Mouse (Mus musculus) intestine, embryonic 14.5 days (tissue): ENCODE results near the gene Cped1. TPM values are rescaled to one million over a fixed set of nuclear protein-coding genes. Genes with fewer than 3 reads are reported as not detected.

Experiments
- ATAC-seq: fragments of 200-750 bp; cut with Nextera tagmentation; replicated peaks from 2 replicates; pipeline ENCODE4 v1.8.0; 2017; ENCODE audit warnings: low read depth, moderate number of reproducible peaks, moderate TSS enrichment, moderate library complexity; ENCODE audit not compliant: low FRiP score, low TSS enrichment
- DNase-seq: peaks from one replicate; pipeline ENCODE4 v3.0.0-alpha.2; 2018; ENCODE audit warnings: low spot score
- H3K27ac ChIP-seq: fragments of 300-500 bp; sonication (generic); 2 replicates; pipeline ENCODE4 v1.5.1; 2014; ENCODE audit warnings: low read depth, mild to moderate bottlenecking, control low read depth
- H3K27me3 ChIP-seq: fragments of 300-500 bp; sonication (generic); replicated peaks from 2 replicates; pipeline ENCODE4 v1.6.1; 2014; ENCODE audit warnings: low read length, control low read depth; ENCODE audit not compliant: control insufficient read depth, insufficient read depth
- H3K36me3 ChIP-seq: fragments of 300-500 bp; sonication (generic); 2 replicates; pipeline ENCODE4 v1.6.1; 2014; ENCODE audit warnings: low read length, control low read depth; ENCODE audit not compliant: control insufficient read depth, insufficient read depth
- H3K4me1 ChIP-seq: fragments of 300-500 bp; sonication (generic); replicated peaks from 2 replicates; pipeline ENCODE4 v1.6.1; 2014; ENCODE audit warnings: low read length, control low read depth, mixed read lengths; ENCODE audit not compliant: control insufficient read depth, insufficient read depth
- H3K4me2 ChIP-seq: fragments of 300-500 bp; sonication (generic); 2 replicates; pipeline ENCODE4 v1.6.1; 2014; ENCODE audit warnings: low read length
- H3K4me3 ChIP-seq: fragments of 300-500 bp; sonication (generic); 2 replicates; pipeline ENCODE4 v1.5.1; 2014; ENCODE audit warnings: low read depth, low read length, control low read depth, mixed read lengths
- H3K9ac ChIP-seq: fragments of 300-500 bp; sonication (generic); 2 replicates; pipeline ENCODE4 v1.6.1; 2014; ENCODE audit warnings: mild to moderate bottlenecking, low read length
- H3K9me3 ChIP-seq: fragments of 300-500 bp; sonication (generic); 2 replicates; pipeline ENCODE4 v1.6.1; 2016; ENCODE audit warnings: low read length, control low read depth; ENCODE audit not compliant: control insufficient read depth
- WGBS: fragments of 180-500 bp; shearing (Covaris S2); extraction: QIAGEN DNeasy Blood & Tissue Kit; methylation state at CpG from one replicate; pipeline ENCODE4 v1.1.7; 2014; 5-methylcytosine and 5-hydroxymethylcytosine counted together
- polyA plus RNA-seq: library from polyadenylated mRNA; unstranded; fragments of >200 nt; fragmentation: Nextera tagmentation; extraction: Ambion mirVana; gene quantifications from 2 replicates; pipeline ENCODE4 v1.2.1, GENCODE M21; 2014

The Cped1 gene
- polyA plus RNA-seq, 1 experiment from 2014 or later: 35.5 TPM

DNA sequence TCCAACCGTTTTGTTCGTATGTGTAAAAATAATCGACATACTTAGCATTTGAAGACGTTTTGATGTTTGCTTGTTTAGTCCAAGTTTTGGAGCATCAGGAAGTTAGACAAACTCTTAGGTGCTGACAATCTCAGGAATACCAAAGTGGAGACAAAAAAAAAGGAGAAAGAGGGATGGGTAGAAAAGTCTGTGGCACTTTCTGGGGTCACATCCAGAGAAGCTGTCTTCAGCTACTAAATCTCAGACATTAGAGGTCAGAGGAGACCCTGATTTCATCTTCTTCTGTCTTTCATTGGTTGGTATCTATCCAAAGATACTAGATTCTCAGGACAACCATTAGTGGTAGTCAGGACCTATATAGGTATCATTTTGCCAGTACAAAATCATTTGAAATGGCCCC lies 5.4 kb downstream of the Cped1 start:
- Histone ChIP-seq H3K4me1 (no peaks in the 10 kb centered on the region), H3K4me2 (peak overlapping the region; percentile 92), H3K9ac (no peak overlapping the region), H3K36me3 (no peaks in the 10 kb centered on the region), H3K27ac (no peak overlapping the region), H3K9me3 (no peaks in the 10 kb centered on the region), H3K27me3 (no peaks in the 10 kb centered on the region), H3K4me3 (no peak overlapping the region)
- ATAC-seq (no peak), DNase-seq (no peak)
- WGBS: 51% methylated on average over 4 of the region's 4 CpGs

DNA sequence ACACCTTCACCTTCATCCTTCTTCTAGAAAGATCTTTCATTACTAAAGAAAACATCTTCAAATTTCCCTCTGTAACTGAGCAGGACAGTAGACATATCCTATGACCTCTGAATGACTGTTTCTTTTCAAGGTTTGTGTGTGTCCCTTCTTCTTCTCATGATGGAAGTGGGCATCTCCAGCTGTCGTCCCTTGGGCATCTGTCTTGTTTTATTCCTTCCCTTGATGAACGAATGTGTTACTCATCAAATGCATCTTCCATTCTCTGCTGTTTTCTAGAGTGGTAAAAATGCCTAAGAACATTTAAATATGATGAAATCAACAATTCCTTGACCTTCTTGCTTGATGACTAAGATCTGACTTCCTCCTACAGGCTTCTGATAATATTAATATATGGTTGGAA lies 7.4 kb downstream of the Cped1 start:
- Histone ChIP-seq H3K4me1 (peaks cover 5% of the 10 kb centered on the region), H3K27me3 (no peaks in the 10 kb centered on the region), H3K36me3 (no peaks in the 10 kb centered on the region), H3K4me3 (no peak overlapping the region), H3K9ac (no peak overlapping the region), H3K4me2 (no peak overlapping the region), H3K9me3 (no peaks in the 10 kb centered on the region), H3K27ac (no peak overlapping the region)
- ATAC-seq: no peak
- DNase-seq: no peak
- WGBS: 84% methylated on average over 2 of the region's 2 CpGs

DNA sequence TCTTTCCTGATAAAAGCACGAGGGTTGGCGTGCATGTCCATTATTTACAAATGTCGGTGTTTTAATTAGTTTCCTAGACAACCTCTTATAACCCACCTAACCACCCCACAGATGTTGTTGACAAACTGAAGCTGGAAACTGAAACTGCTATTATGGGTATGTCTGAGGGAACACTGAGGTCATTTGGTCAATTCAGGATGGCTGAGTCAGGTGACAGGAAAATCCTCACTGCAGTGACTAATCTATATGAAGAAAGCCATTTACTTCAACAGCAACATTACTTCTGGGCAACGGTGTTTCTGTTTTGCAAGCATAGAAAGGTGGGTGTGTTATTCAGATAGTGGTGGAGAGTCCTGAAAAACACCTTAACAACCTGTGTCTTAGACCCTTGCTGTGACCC lies 12.4 kb downstream of the Cped1 start:
- Histone ChIP-seq H3K4me1 (peaks cover 32% of the 10 kb centered on the region), H3K4me3 (no peak overlapping the region), H3K9me3 (no peaks in the 10 kb centered on the region), H3K9ac (no peak overlapping the region), H3K4me2 (no peak overlapping the region), H3K27me3 (no peaks in the 10 kb centered on the region), H3K36me3 (no peaks in the 10 kb centered on the region), H3K27ac (peak overlapping the region; percentile 79; the same call in 1 of the 2 replicates)
- DNase-seq (no peak), ATAC-seq (no peak)
- WGBS: 45% methylated on average over 4 of the region's 4 CpGs

DNA sequence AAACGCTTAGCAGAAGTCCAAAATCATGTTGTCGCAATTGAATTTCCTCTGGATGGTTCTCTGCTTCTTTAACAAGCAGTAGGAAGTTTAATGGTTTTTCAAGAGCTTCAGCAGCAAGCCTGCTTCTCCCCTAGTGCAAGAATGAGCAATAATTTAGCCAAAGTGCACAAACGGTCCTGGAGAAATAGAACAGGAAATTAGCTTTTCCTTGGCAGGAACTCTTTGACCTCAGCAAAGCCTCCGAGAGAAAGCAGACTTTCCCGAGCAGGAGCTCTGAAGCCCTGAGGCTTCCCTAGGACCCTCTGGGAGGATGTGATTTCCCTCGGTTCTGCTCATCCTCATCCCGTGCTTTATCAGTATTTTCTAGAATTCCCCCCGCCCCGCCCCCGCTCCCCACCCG lies 13.3 kb downstream of the Cped1 start:
- Histone ChIP-seq H3K4me1 (peaks cover 39% of the 10 kb centered on the region), H3K36me3 (no peaks in the 10 kb centered on the region), H3K4me2 (peak overlapping the region; percentile 35), H3K4me3 (no peak overlapping the region), H3K27me3 (no peaks in the 10 kb centered on the region), H3K27ac (peak overlapping the region; percentile 79), H3K9ac (no peak overlapping the region), H3K9me3 (no peaks in the 10 kb centered on the region)
- 13% methylated on average over 11 of the region's 11 CpGs for WGBS
- DNase-seq (no peak), ATAC-seq (no peak; the same call in 1 of the 2 replicates)

DNA sequence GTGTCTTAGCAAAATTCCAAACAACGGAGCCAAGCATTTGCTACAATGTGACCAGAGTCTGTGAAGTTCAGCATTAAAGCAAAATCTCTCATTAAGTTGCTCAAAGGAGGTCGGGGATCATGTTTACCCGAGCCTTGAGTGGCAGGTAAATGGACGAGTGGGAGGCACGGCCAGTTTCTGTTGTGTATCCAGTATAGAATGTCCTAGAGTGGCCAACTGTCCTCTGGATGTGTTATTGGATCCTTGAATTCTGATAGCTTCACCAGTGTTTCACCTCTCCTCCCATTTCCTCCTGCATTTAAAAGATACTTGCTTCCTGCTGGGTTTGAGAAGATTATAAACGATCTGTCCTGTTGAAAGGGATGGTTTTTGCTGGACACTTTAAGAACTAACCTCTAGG lies 14.4 kb downstream of the Cped1 start:
- Histone ChIP-seq H3K36me3 (no peaks in the 10 kb centered on the region), H3K4me3 (no peak overlapping the region), H3K27ac (no peak overlapping the region), H3K27me3 (no peaks in the 10 kb centered on the region), H3K4me2 (no peak overlapping the region), H3K9ac (no peak overlapping the region), H3K4me1 (peaks cover 39% of the 10 kb centered on the region), H3K9me3 (no peaks in the 10 kb centered on the region)
- whole genome bisulfite sequencing: 45% methylated on average over 6 of the region's 6 CpGs
- DNase-seq (no peak), ATAC-seq (no peak)

DNA sequence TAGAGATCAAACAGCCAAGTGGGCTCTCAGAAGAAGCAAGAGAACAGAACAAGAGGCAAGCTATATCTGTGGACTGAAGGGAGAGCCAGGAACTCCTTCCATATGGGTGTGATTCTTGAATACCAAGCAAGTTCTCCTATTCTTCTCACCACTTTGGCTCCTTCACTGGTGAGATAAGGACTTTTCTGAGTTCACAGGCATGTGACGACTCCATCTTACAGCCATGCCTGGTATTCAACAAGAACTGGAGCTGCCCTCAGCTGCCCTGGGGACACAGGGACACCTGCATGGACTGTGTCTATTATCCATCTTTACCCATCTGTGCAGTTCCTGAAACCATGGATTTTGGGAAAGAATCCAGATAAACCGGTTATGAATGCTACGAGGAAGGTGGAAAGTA lies 15.2 kb downstream of the Cped1 start:
- WGBS: 79% methylated on average over 3 of the region's 3 CpGs
- H3K27ac ChIP-seq: no peak overlapping the region
- H3K27me3 ChIP-seq: no peaks in the 10 kb centered on the region
- no peak for ATAC-seq
- no peaks in the 10 kb centered on the region for H3K36me3 ChIP-seq
- DNase-seq: no peak
- no peak overlapping the region for H3K4me3 ChIP-seq
- no peaks in the 10 kb centered on the region for H3K9me3 ChIP-seq
- peaks cover 39% of the 10 kb centered on the region for H3K4me1 ChIP-seq
- no peak overlapping the region for H3K4me2 ChIP-seq
- H3K9ac ChIP-seq: no peak overlapping the region

DNA sequence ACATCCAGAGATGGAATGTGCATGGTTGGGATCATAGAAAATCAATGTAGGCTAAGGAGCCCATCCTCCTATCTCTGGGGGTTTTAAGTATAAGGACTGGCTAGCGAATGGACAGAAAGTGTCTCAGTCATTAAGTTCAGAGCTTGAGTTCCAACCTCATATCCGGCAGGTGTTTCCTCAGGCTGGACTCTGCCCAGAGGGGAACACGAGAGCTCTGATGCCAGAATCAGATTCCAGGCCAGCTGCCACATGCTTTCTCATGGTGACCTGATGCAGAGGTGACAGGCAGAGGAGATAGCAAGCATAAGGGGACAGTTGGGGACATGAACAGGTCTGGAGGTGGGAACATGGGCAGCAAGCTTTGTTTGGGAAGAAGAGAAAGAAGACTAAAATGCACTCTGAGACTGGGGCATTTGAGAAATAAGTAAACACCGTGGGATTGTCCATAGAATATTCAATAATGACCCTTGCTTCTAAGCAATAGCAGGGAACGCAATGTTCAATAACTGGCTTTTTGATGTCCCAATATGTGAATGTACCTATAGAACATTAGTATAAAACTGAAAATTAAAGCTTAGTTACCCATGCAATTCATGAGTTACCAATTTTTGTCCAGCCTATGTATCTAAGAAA lies 15.7 kb downstream of the Cped1 start:
- no peaks in the 10 kb centered on the region for H3K27me3 ChIP-seq
- no peak overlapping the region for H3K9ac ChIP-seq
- H3K4me3 ChIP-seq: no peak overlapping the region
- no peak for ATAC-seq
- no peak overlapping the region for H3K4me2 ChIP-seq
- DNase-seq: no peak
- H3K4me1 ChIP-seq: peaks cover 39% of the 10 kb centered on the region
- H3K27ac ChIP-seq: no peak overlapping the region
- WGBS: 85% methylated on average over 5 of the region's 5 CpGs
- H3K36me3 ChIP-seq: no peaks in the 10 kb centered on the region
- no peaks in the 10 kb centered on the region for H3K9me3 ChIP-seq

DNA sequence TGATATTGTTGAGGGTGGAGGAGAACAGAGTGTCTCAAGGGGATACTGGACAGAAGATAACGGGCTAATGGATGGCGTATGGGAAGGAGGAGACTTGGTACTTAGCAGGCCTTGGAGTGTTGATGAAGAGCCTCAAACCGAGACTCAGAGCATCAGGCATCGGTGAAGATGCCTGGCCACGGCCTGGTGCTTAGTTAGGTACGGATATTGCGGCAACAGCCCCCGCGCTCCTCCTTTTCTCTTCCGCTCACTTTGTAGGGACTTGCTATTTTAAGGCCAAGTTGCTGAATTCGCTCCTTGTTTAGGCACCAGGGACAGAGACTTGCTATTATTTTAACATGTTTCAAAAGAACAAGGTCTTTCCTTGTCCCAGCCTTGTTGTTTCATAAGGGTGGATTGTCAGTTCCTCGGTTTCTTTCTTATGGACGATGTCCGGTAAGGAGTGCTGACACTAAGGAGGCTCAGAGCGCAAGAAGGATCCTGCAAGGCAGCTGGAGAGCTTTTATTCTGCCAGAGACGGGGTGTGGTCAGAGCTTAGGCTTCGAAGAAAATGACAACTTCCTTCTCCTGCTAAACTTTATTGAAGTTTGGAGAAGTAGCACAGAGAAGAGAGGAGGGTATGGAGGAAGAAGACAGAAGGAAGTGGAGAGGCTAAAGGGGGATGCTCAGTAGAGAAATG lies 16.9 kb downstream of the Cped1 start:
- Histone ChIP-seq H3K4me1 (peaks cover 38% of the 10 kb centered on the region), H3K4me2 (peak overlapping the region; percentile 20), H3K4me3 (no peak overlapping the region), H3K9me3 (no peaks in the 10 kb centered on the region), H3K9ac (no peak overlapping the region), H3K36me3 (no peaks in the 10 kb centered on the region), H3K27ac (peak overlapping the region; percentile 62), H3K27me3 (no peaks in the 10 kb centered on the region)
- 57% methylated on average over 17 of the region's 17 CpGs for WGBS
- DNase-seq (no peak), ATAC-seq (peak; percentile 5; the same call in 1 of the 2 replicates)

DNA sequence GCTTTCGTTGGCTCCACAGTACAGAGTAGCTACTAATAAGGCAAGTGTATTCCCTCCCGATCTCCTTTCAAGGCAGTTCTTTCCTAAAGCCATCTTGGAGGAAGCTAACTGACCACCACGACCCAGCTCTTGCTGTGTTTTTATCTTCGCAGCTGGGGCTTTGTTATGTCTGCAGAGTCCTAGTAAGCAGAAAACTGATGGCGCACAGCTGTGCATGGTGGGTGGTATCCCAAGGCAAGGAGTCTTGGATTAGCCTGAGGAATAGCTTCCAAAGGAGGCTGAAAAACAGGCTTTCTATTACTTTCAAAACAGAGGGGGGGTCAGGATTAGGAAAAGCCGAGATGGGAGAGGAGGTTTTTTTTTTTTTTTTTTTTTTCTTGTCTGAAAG lies 17.5 kb downstream of the Cped1 start:
- H3K27ac ChIP-seq: peak overlapping the region; percentile 62
- H3K4me1 ChIP-seq: peaks cover 33% of the 10 kb centered on the region
- DNase-seq (peak; percentile 82), ATAC-seq (peak; percentile 70)
- no peaks in the 10 kb centered on the region for H3K9me3 ChIP-seq
- no peak overlapping the region for H3K9ac ChIP-seq
- no peak overlapping the region for H3K4me3 ChIP-seq
- peak overlapping the region; percentile 20 for H3K4me2 ChIP-seq
- no peaks in the 10 kb centered on the region for H3K36me3 ChIP-seq
- 17% methylated on average over 6 of the region's 6 CpGs for WGBS
- H3K27me3 ChIP-seq: no peaks in the 10 kb centered on the region
